Mouse (Mus musculus) heart, adult 2 months (tissue): ENCODE results near the gene Evx2.

Source experiments
- CTCF ChIP-seq: fragments of 200-600 bp; IDR thresholded peaks from 2 replicates; pipeline ENCODE4 v1.8.1; 2022; ENCODE audit warnings: antibody characterized with exemption, mild to moderate bottlenecking, moderate library complexity
- POLR2A ChIP-seq: fragments of 200-500 bp; IDR thresholded peaks from 2 replicates; pipeline ENCODE4 v1.6.1; 2011; ENCODE audit warnings: mild to moderate bottlenecking, low read depth, low read length, control low read depth; ENCODE audit not compliant: insufficient read depth

GRCm38 (mm10) chr2:74652996-74653340 lies 6.4 kb downstream of the Evx2 start:
- TF ChIP-seq POLR2A: no peak
- no peak for TF ChIP-seq CTCF
